Mouse (Mus musculus) liver, embryonic 14.5 days (tissue): Measurements from ENCODE around the gene Nr1i3.

Experiments
- CTCF ChIP-seq: IDR thresholded peaks from 2 replicates; pipeline ENCODE4 v1.5.1; 2016; ENCODE audit warnings: antibody characterized with exemption, low read depth, control low read depth
- EP300 ChIP-seq: IDR thresholded peaks from 2 replicates; pipeline ENCODE4 v1.6.1; 2016; ENCODE audit warnings: antibody characterized with exemption, low read depth

DNA sequence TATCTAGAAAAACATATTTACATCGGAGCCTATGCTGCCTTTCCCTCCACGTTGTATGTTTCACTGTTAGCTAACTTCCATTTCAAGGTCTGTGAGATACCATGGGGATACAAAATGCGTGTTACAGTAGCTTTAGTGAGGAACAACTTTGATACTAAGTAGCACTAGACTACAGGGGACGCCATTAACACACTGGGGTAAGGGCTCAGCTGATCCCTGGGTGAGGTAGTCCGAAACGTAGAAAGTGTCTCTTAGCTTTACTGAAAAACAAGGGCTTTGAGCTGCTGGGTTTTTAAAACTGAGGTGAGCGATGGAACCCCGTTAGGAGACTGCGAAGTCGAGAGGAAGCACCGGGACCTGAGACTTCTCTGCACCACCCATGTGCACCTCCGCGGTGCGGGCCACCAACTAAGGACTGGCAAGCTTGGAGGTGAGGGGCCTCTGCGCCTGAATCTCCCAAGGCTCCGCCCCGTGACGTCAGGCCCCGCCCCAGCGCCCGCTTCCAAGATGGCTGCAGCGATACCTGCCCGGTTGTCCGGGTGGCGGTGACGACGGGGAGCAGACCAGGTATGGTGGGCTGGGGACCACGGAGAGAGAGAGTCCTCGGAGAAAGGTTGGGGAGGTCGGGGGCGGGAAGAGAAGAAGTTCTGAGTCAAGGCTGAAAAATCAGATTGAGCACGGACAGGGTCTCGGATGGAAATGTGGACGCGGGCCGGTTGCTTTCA, 56.2 kb downstream of the Nr1i3 start, which contains the start of gene B4galt3:
- 0 out of 2 replicates have a peak, but pooled peaks have one; percentile 34 for TF ChIP-seq EP300
- TF ChIP-seq CTCF, result 0 out of 2 replicates have a peak, but pooled peaks have one; percentile 14
